Mouse (Mus musculus) lung, adult 2 months (tissue): ENCODE results near the gene Otud1.

Source experiments
- CTCF ChIP-seq: fragments of 200-500 bp; IDR thresholded peaks from 2 replicates; pipeline ENCODE4 v1.5.1; 2011; ENCODE audit warnings: mild to moderate bottlenecking, low read length, control low read depth; ENCODE audit not compliant: insufficient read depth
- POLR2A ChIP-seq: fragments of 200-500 bp; IDR thresholded peaks from 2 replicates; pipeline ENCODE4 v1.6.1; 2011; ENCODE audit warnings: low read depth, mild to moderate bottlenecking, control low read depth, low read length, borderline replicate concordance; ENCODE audit errors: extremely low read depth

DNA sequence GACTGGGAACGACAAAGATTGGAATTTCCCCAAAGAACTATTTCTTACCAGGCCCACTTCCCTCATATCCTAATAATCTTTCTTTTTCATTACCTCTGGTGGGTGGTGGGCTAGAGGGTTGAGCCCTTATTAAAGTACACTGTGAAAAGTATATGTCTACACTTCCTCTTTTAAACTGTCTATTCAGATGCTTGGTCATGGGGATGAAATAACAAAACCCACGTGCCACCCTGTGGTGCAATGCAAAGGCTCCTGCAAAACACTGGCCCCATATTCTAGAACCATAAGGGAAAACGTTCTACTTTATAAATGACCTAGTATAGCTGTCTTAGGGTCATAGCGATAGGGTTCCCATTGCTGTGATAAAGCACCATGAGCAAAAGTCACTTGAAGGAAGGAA, 49.3 kb downstream of the Otud1 start:
- TF ChIP-seq CTCF: no peak
- TF ChIP-seq POLR2A: no peak
